Mouse (Mus musculus) right cerebral cortex, adult 2 months (tissue): ENCODE data around the gene Slpi.

Experiments
- DNase-seq, 2 experiments: peaks; one replicate each; pipeline ENCODE4 v3.0.0; 2021 to 2022; ENCODE audit warnings: low spot score in 2 of 2

Gene Slpi

GRCm38 (mm10) chr2:164421306-164421705 lies 32.4 kb upstream of the Slpi start:
- DNase-seq: no peak

- DNase-seq: no peak
Measured at GRCm38 (mm10) chr2:164419489-164419888, 30.6 kb upstream of the Slpi start.

GRCm38 (mm10) chr2:164418308-164418875 lies 29.5 kb upstream of the Slpi start:
- DNase-seq: no peak

GRCm38 (mm10) chr2:164417198-164417597 lies 28.3 kb upstream of the Slpi start:
- DNase-seq: peak in 1 of 2 experiments; percentile 35

- DNase-seq: no peak
Measured at GRCm38 (mm10) chr2:164414581-164414980, 25.7 kb upstream of the Slpi start.

GRCm38 (mm10) chr2:164414167-164414566 lies 25.3 kb upstream of the Slpi start:
- DNase-seq: no peak

- DNase-seq: peak; percentile 65 to 72
Measured at GRCm38 (mm10) chr2:164407708-164408107, 18.8 kb upstream of the Slpi start.

- DNase-seq: no peak
Measured at GRCm38 (mm10) chr2:164405519-164405918, 16.6 kb upstream of the Slpi start.

GRCm38 (mm10) chr2:164405060-164405459 lies 16.2 kb upstream of the Slpi start, which contains the start of gene Matn4:
TSS of gene Matn4 (minus strand) at chr2:164405160.
- DNase-seq: no peak

- no peak for DNase-seq
Measured at GRCm38 (mm10) chr2:164404082-164404990, 15.4 kb upstream of the Slpi start.

GRCm38 (mm10) chr2:164403396-164404081 lies 14.6 kb upstream of the Slpi start:
- no peak for DNase-seq

GRCm38 (mm10) chr2:164402906-164403305 lies 14.0 kb upstream of the Slpi start, which contains the start of gene Rbpjl:
TSS of gene Rbpjl (plus strand) at chr2:164403141.
- DNase-seq: peak in 1 of 2 experiments; percentile 56

GRCm38 (mm10) chr2:164396911-164397310 lies 8.0 kb upstream of the Slpi start:
- no peak for DNase-seq

GRCm38 (mm10) chr2:164396076-164396475 lies 7.2 kb upstream of the Slpi start:
- no peak for DNase-seq

- no peak for DNase-seq
Measured at GRCm38 (mm10) chr2:164393126-164393525, 4.2 kb upstream of the Slpi start.

GRCm38 (mm10) chr2:164389499-164389898 lies 604 bp upstream of the Slpi start:
- DNase-seq: peak; percentile 89 to 90

GRCm38 (mm10) chr2:164386953-164387352 lies 1.9 kb downstream of the Slpi start:
- peak; percentile 62 to 71 for DNase-seq

GRCm38 (mm10) chr2:164385927-164386763 lies 2.8 kb downstream of the Slpi start:
- DNase-seq: peak in 1 of 2 experiments; percentile 23

GRCm38 (mm10) chr2:164383656-164384399 lies 5.1 kb downstream of the Slpi start:
- no peak for DNase-seq

GRCm38 (mm10) chr2:164382971-164383370 lies 5.9 kb downstream of the Slpi start:
- no peak for DNase-seq

GRCm38 (mm10) chr2:164381726-164382125 lies 7.2 kb downstream of the Slpi start:
- DNase-seq: no peak
